Mouse (Mus musculus) subcutaneous adipose tissue, adult 2 months (tissue): ENCODE data around the gene Usp27x. TPM values are rescaled to one million over a fixed set of nuclear protein-coding genes. Genes with fewer than 3 reads are reported as not detected.

ENCODE experiments used
- polyA plus RNA-seq: library from polyadenylated mRNA; depleted of rRNA; stranded (reverse); fragments of >200 nt; gene quantifications from 2 replicates; pipeline ENCODE4 v1.2.3, GENCODE M21; 2012; ENCODE audit warnings: low replicate concordance; rRNA removed

Gene Usp27x
- polyA plus RNA-seq: 1.1 and 2.7 TPM in 2 replicates

GRCm38 (mm10) chrX:7375716-7376480 is at the start of gene Usp27x:
Usp27x (minus strand) TSS chrX:7375830.

Other genes with a start within 250 kb of the Usp27x start
- 2.9 and 11.6 TPM in 2 replicates for gene Clcn5, start 56.5 kb downstream of the Usp27x start, polyA plus RNA-seq
- 0.15 and 0.36 TPM in 2 replicates for gene Foxp3, start 197.8 kb upstream of the Usp27x start, polyA plus RNA-seq
- 1.6 and 3.6 TPM in 2 replicates for gene Ppp1r3f, start 198.5 kb upstream of the Usp27x start, polyA plus RNA-seq
- 20.1 and 23.7 TPM in 2 replicates for gene Ccdc22, start 229.7 kb upstream of the Usp27x start, polyA plus RNA-seq
- 0.03 and 0.06 TPM in 2 replicates for gene Cacna1f, start 231.3 kb upstream of the Usp27x start, polyA plus RNA-seq